ENCODE assay signal across 15 mouse cellular contexts in genomic region chr9:63740320-63740841, GRCm38 (mm10). TPM values are rescaled to one million over a fixed set of nuclear protein-coding genes. Genes with fewer than 3 reads are reported as not detected.
DNase-seq lines count a peak whose midpoint lies in the region; ATAC-seq lines count a peak whose summit lies in the region.
"Had no signal": no experiment of that assay in that cellular context is flagged by ENCODE, and none has a peak within 500 bp of the region (broad histone marks: within the 10 kb centered on the region; RNA-seq: fewer than 3 reads in every experiment).

No protein-coding gene starts in this region.

- no peak overlapping the region for H3K4me2 ChIP-seq in forebrain, embryonic 12.5 days
- no peak overlapping the region for H3K4me2 ChIP-seq in hindbrain, embryonic 11.5 days (replicated peaks; ENCODE audit: low read depth, low read length)
- H3K4me2 ChIP-seq: limb, embryonic 15.5 days; lung, embryonic 15.5 days had no signal

- DNase-seq in spleen, postnatal 36 days (ENCODE audit: low spot score in 2 of 2): peak; percentile 54 to 63
- no peak for DNase-seq in spleen, postnatal 4 days (ENCODE audit: low spot score in 2 of 2)
- peak; percentile 69 for DNase-seq in splenic B cell, adult 2 months (ENCODE audit: low read depth, low spot score)
- DNase-seq in hindbrain, embryonic 11.5 days (ENCODE audit: low spot score): no peak
- no peak for DNase-seq in heart, postnatal 36 days
- DNase-seq: adrenal gland, adult 2 months; cerebellum, postnatal 36 days; kidney, adult 18-20 months; midbrain, embryonic 14.5 days had no signal

- 89% methylated on average over 10 of the region's 10 CpGs for WGBS in forebrain, embryonic 12.5 days
- 82% methylated on average over 10 of the region's 10 CpGs for whole genome bisulfite sequencing in hindbrain, embryonic 11.5 days

- no peaks in the 10 kb centered on the region for H3K36me3 ChIP-seq in splenic B cell, adult 2 months (ENCODE audit: control insufficient read depth, insufficient read depth, low read length, poor library complexity, severe bottlenecking)
- no peaks in the 10 kb centered on the region; the same call in 1 of the 2 replicates for H3K36me3 ChIP-seq in forebrain, embryonic 12.5 days (replicated peaks)
- H3K36me3 ChIP-seq in hindbrain, embryonic 11.5 days (ENCODE audit: control insufficient read depth, insufficient read depth, low read length): no peaks in the 10 kb centered on the region
- H3K36me3 ChIP-seq: lung, embryonic 15.5 days had no signal

- H3K27ac ChIP-seq in forebrain, embryonic 12.5 days: no peak overlapping the region
- H3K27ac ChIP-seq in hindbrain, embryonic 11.5 days (ENCODE audit: low read depth, low read length): no peak overlapping the region
- H3K27ac ChIP-seq: heart, embryonic 10.5 days; hindbrain, embryonic 10.5 days; limb, embryonic 15.5 days; lung, embryonic 15.5 days had no signal

- no peak overlapping the region for H3K4me3 ChIP-seq in forebrain, embryonic 12.5 days (replicated peaks)
- no peak overlapping the region for H3K4me3 ChIP-seq in hindbrain, embryonic 11.5 days (ENCODE audit: low read depth, low read length)
- H3K4me3 ChIP-seq: heart, embryonic 10.5 days; hindbrain, embryonic 10.5 days; limb, embryonic 15.5 days; lung, embryonic 15.5 days had no signal

- H3K4me1 ChIP-seq in forebrain, embryonic 12.5 days: peaks cover 43% of the 10 kb centered on the region
- peaks cover 6% of the 10 kb centered on the region for H3K4me1 ChIP-seq in hindbrain, embryonic 11.5 days (replicated peaks; ENCODE audit: control insufficient read depth, insufficient read depth, low read length)

- H3K9ac ChIP-seq in forebrain, embryonic 12.5 days: no peak overlapping the region
- no peak overlapping the region for H3K9ac ChIP-seq in hindbrain, embryonic 11.5 days (ENCODE audit: low read depth, low read length)
- H3K9ac ChIP-seq: limb, embryonic 15.5 days; lung, embryonic 15.5 days had no signal

- intact Hi-C loops in heart, postnatal 36 days (cut with DNase I): no loop called here

- no peaks in the 10 kb centered on the region for H3K27me3 ChIP-seq in splenic B cell, adult 2 months (ENCODE audit: control insufficient read depth, insufficient read depth, low read length, poor library complexity, severe bottlenecking)
- H3K27me3 ChIP-seq in forebrain, embryonic 12.5 days: no peaks in the 10 kb centered on the region
- no peaks in the 10 kb centered on the region for H3K27me3 ChIP-seq in hindbrain, embryonic 11.5 days (ENCODE audit: control insufficient read depth, insufficient read depth, low read length)
- H3K27me3 ChIP-seq: limb, embryonic 15.5 days; lung, embryonic 15.5 days had no signal

- ATAC-seq in common myeloid progenitor, adult 5-6 weeks (replicated peaks; ENCODE audit: low read depth, poor library complexity, severe bottlenecking): peak; percentile 40
- ATAC-seq in forebrain, embryonic 12.5 days (ENCODE audit: low FRiP score): no peak
- no peak for ATAC-seq in hindbrain, embryonic 11.5 days (ENCODE audit: low FRiP score)

- H3K9me3 ChIP-seq in forebrain, embryonic 12.5 days: no peaks in the 10 kb centered on the region
- no peaks in the 10 kb centered on the region for H3K9me3 ChIP-seq in hindbrain, embryonic 11.5 days (ENCODE audit: control insufficient read depth, low read length)
- H3K9me3 ChIP-seq: heart, embryonic 10.5 days; hindbrain, embryonic 10.5 days; limb, embryonic 15.5 days; lung, embryonic 15.5 days had no signal

RNA-seq across cellular contexts. Expression of gene Smad3, which starts 17.4 kb away (rescaled TPM):
- total RNA-seq in common myeloid progenitor, adult 5-6 weeks (2017): 19.2 and 39.1 TPM in 2 replicates
- 23.1 and 23.6 TPM in 2 replicates for polyA plus RNA-seq in forebrain, embryonic 12.5 days (2016; fragmentation: Nextera tagmentation; extraction: Ambion mirVana)
- polyA plus RNA-seq in hindbrain, embryonic 11.5 days (2014; fragmentation: Nextera tagmentation; extraction: Ambion mirVana): 13.9 and 16.0 TPM in 2 replicates
- 10 to 100 TPM; 12.5 to 13.2 TPM for total RNA-seq in heart, postnatal 36 days (2021)

Comparison
In these comparisons a context has a peak if more than half of its experiments do, and no peak if none do; other contexts are left out.
1. DNase-seq: peak in spleen, postnatal 36 days (2 of 2) and splenic B cell, adult 2 months (single experiment); none in spleen, postnatal 4 days (0 of 2), hindbrain, embryonic 11.5 days (single experiment) and heart, postnatal 36 days (0 of 2).